Mouse (Mus musculus) kidney, postnatal 25 days (tissue): Measurements from ENCODE around the gene Scml4.

ENCODE experiments used
- DNase-seq, 2 experiments: peaks; one replicate each; pipeline ENCODE4 v3.0.0; 2021; ENCODE audit warnings: mixed read lengths in 2 of 2

Gene Scml4

GRCm38 (mm10) chr10:42908562-42908961 lies 48.4 kb downstream of the Scml4 start:
- DNase-seq = no peak

- no peak for DNase-seq
Observed at GRCm38 (mm10) chr10:42910567-42910966, 50.4 kb downstream of the Scml4 start.

DNA sequence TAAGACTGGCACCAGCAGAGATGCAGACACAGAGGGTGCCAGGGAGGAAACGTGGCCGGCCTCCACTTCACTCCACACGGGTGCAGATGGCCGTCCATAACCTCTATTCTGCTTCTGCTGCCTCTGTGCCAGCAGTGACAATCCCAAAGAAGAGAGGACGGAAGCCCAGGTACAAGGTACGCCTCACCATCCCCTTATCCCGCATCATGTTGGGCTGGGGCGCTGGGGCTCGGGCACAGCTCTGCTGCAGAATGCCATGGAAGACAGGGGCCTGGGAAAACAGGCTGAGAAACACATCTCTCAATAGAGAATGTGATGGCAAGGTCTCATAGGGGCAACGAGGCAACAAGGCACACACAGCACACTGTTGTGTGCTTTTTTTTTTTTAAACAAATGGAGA lies 51.9 kb downstream of the Scml4 start:
- DNase-seq = no peak

GRCm38 (mm10) chr10:42913196-42913595 lies 53.0 kb downstream of the Scml4 start:
- DNase-seq = no peak

- DNase-seq = peak in 1 of 2 experiments; percentile 17
Observed at GRCm38 (mm10) chr10:42914146-42914545, 54.0 kb downstream of the Scml4 start.

DNA sequence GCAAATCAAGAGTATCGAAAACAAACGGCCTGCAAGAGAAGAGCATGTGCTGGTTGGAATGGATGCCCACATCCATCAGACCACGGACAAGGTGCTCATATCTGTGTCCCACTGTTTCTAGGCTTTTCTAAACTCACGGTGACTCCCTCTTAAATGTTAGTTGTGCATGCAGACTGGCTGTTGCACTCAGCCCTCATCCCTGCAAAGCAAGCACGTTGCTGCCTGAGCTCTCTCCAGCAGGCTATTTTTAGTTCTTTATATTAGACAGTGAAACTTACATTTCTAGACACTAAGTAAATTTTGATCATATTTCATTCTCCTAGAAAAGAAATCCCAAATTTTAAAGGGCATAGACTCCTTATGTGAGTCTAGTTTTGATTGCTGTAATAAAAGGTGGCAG lies 57.2 kb downstream of the Scml4 start:
- no peak for DNase-seq

GRCm38 (mm10) chr10:42919786-42920185 lies 59.6 kb downstream of the Scml4 start:
- DNase-seq = no peak

DNA sequence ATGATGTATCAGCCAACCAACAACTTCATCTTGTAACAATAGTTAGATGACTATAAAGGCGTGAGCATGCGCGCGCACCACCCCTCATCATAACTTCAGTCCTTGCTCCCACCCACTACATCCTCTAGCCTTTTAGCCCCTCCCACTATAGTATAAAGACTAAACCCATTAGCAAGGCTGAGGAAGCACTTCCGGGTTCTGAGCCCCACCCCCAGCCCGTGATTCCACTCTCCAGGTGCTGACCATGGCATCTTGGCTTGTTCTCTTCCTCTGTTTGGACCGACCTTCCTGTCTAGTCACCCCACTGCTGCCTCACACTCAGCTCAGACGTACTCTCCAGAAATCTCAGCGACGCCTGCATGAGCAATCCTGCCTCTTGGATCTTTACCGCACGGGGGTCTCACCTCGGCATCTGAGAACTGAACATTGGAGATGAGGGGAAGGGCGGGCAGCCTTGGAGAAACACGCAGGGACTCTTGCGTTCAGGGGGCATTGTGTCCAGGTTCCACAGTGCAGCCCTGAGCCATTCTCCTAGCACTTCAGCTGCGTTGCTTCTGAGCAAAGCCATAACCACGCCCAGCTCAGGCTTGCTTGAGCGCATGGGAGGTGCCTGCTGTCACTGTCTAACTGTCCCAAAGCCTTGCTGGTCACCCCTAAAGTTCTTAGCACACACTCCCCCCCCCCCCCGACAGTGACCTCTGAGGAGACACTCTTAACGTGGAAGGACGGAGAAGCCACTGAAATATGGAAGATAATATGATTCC lies 65.1 kb downstream of the Scml4 start:
- no peak for DNase-seq

- no peak for DNase-seq
Observed at GRCm38 (mm10) chr10:42930121-42930650, 70.0 kb downstream of the Scml4 start.

DNA sequence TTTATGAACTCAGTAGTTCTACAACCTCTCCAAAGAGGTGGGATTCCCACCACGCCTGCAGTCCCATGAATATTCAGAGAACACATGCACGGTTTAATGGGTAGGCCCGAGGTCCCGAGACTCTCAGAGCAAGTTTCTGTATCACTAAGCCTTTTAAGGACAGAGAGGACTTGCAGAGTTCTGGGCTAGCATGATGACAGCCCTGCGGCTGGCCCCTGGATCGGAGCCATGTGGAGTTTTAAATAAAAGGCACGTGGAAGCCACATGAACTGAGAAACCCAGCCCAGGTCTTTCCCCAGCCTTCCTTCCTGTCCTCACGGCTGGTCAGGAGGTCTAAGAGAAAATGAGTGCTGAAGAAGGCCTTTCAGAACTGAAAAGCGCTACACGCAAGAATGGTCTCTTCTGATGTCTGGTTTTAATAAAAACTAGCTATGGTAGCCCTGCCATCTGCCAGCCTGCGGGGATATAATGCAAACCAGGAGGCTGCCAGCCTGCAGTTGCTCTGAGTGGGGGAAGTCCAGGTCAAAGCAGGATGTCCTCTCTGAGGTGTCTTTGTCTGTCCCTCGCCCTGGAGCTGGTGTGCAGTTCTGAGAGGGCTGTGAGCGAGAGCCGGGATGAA lies 72.8 kb downstream of the Scml4 start:
- no peak for DNase-seq

- peak; percentile 40 to 49 for DNase-seq
Observed at GRCm38 (mm10) chr10:42934672-42935071, 74.5 kb downstream of the Scml4 start.

GRCm38 (mm10) chr10:42936205-42936604 lies 76.0 kb downstream of the Scml4 start:
- DNase-seq = no peak

GRCm38 (mm10) chr10:42938361-42938760 lies 78.2 kb downstream of the Scml4 start:
- no peak for DNase-seq

- DNase-seq = no peak
Observed at GRCm38 (mm10) chr10:42939691-42940090, 79.5 kb downstream of the Scml4 start.

DNA sequence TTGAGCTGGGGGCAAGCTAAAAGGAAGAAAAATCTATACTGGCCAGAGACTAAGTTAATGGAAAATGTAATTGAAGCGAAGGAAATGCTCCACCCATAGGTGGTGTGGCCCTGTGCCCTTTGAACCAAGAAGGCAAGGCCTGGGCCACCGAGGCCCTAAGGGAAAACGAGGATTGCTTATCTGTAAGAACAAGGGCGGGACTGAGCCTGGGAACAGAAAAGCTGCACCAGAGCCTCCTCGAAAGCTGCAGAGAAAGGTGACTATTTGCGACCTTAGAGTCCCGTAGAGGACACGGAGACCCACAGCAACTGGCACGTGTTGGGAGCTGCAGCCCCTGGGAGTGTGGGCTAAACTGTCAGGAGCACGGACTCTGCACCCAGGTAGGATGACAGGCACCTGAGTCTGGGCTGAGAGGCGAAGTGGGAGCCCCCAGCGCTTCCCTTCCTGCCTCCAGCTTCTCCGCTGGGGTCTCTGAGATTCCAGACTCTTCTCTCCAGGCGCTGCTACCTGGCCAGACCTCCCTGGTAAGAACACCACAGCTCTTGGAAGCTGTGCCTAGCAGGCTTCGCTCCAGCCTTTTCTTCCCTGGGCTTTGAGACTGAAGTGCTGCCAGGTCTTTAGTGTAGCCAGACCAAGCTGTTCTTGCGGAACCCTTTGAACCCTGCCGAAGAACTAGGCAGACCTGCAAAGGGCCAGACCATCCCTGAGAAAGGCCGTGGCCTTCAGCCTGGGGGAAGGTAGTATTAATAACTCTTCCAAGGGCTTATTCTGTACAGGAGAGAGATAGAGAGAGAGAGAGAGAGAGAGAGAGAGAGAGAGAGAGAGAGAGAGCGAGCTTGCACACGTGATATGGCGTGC lies 80.3 kb downstream of the Scml4 start:
- no peak for DNase-seq

- no peak for DNase-seq
Observed at GRCm38 (mm10) chr10:42941278-42941677, 81.1 kb downstream of the Scml4 start.

- peak; percentile 58 to 65 for DNase-seq
Observed at GRCm38 (mm10) chr10:42941697-42942221, 81.6 kb downstream of the Scml4 start.

- no peak for DNase-seq
Observed at GRCm38 (mm10) chr10:42942300-42942699, 82.1 kb downstream of the Scml4 start.

GRCm38 (mm10) chr10:42945316-42945715 lies 85.1 kb downstream of the Scml4 start:
- DNase-seq = no peak

DNA sequence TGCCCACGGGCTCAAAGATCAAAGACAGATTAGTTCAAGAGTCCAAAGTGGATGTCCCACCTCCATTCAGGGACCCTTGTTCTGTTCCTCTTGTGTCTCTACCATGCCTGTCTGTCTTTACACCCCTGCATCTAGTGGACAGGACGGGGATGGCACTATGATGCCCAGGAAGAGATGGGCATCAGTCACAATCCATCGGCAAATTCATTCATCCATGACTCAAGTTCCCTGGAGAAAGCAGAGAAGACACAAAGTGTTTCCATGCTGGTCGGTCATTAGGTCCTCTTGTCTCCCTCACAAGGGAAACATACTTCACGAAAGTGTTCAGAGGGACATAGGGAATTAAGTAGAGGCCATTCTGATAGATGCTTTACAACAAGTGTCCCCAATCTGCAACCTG lies 87.2 kb downstream of the Scml4 start:
- DNase-seq = no peak

DNA sequence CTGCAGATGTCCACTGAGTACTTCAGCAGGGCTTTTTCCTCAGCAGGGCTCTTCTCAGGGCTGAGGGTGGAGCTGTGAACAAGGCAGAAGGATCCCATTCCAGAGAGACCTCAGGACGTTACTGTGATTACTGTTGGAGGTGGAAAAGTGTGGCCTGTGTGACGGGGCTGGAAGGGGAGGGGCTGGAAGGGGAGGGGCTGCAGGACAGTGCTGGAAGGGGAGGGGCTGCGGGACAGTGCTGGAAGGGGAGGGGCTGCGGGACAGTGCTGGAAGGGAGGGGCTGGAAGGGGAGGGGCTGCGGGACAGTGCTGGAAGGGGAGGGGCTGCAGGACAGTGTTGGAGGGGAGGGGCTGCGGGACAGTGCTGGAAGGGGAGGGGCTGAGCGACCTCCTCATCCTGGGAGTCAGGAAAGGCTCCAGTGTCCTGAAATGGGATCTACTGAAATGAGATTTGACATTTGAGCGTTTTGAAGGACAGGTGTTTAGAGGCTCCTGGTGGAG lies 90.1 kb downstream of the Scml4 start:
- peak; percentile 25 to 54 for DNase-seq
